Mouse (Mus musculus): ENCODE results near the gene Gm28036. TPM values are rescaled to one million over a fixed set of nuclear protein-coding genes. Genes with fewer than 3 reads are reported as not detected.

Gene Gm28036
- total RNA-seq, 1 experiment: 23.0 TPM

- TF ChIP-seq CHD2 (IDR thresholded peaks at IDR 0.05; ENCODE audit: low read depth, low read length) (no peak), MAFK (IDR thresholded peaks at IDR 0.05; ENCODE audit: insufficient read depth, low read depth, low read length) (no peak), ZNF384 (IDR thresholded peaks at IDR 0.05; ENCODE audit: low read depth, low read length) (no peak), ZC3H11A (IDR thresholded peaks at IDR 0.05; ENCODE audit: borderline replicate concordance, low read depth, low read length) (no peak)
- in situ Hi-C loops (cut with MboI; ENCODE audit: low sequenced_read_pairs in 2 of 2, unreplicated experiment in 2 of 2): no loop called here
These were observed 35.0 kb downstream of the Gm28036 start for GRCm38 (mm10) chr2:156091926-156092325.

GRCm38 (mm10) chr2:156089799-156090198 lies 37.1 kb downstream of the Gm28036 start:
- H3K4me1 ChIP-seq (ENCODE audit: control insufficient read depth in 2 of 2, insufficient read depth in 2 of 2, low read length in 2 of 2, poor library complexity in 1 of 2): no peaks in the 10 kb centered on the region
- in situ Hi-C loops (cut with MboI; ENCODE audit: low sequenced_read_pairs in 2 of 2, unreplicated experiment in 2 of 2): no loop called here
- TF ChIP-seq ZC3H11A (IDR thresholded peaks at IDR 0.05; ENCODE audit: borderline replicate concordance, low read depth, low read length) (no peak), CHD2 (IDR thresholded peaks at IDR 0.05; ENCODE audit: low read depth, low read length) (no peak)
- peaks cover 6% of the 10 kb centered on the region for H3K36me3 ChIP-seq (ENCODE audit: control insufficient read depth, insufficient read depth, low read length, poor library complexity, severe bottlenecking)
- no peak for DNase-seq (ENCODE audit: low read depth, low spot score)
- no peak overlapping the region for H3K4me3 ChIP-seq (ENCODE audit: insufficient read depth in 1 of 2, low read depth in 1 of 2, low read length in 2 of 2, poor library complexity in 1 of 2, severe bottlenecking in 1 of 2)
- H3K9ac ChIP-seq (ENCODE audit: insufficient read depth, low read depth, low read length, poor library complexity, severe bottlenecking): no peak overlapping the region
- no peaks in the 10 kb centered on the region for H3K9me3 ChIP-seq (ENCODE audit: control insufficient read depth, insufficient read depth, low read depth, low read length)
- no peak overlapping the region for H3K27ac ChIP-seq (ENCODE audit: insufficient read depth, low read depth, low read length, poor library complexity, severe bottlenecking)

More at GRCm38 (mm10) chr2:156091926-156092325, 35.0 kb downstream of the Gm28036 start:
- Histone ChIP-seq H3K4me1 (ENCODE audit: control insufficient read depth in 2 of 2, insufficient read depth in 2 of 2, low read length in 2 of 2, poor library complexity in 1 of 2) (no peaks in the 10 kb centered on the region), H3K9ac (ENCODE audit: insufficient read depth, low read depth, low read length, poor library complexity, severe bottlenecking) (no peak overlapping the region), H3K4me3 (ENCODE audit: insufficient read depth in 1 of 2, low read depth in 1 of 2, low read length in 2 of 2, poor library complexity in 1 of 2, severe bottlenecking in 1 of 2) (no peak overlapping the region), H3K9me3 (ENCODE audit: control insufficient read depth, insufficient read depth, low read depth, low read length) (no peaks in the 10 kb centered on the region), H3K27ac (ENCODE audit: insufficient read depth, low read depth, low read length, poor library complexity, severe bottlenecking) (no peak overlapping the region), H3K36me3 (ENCODE audit: control insufficient read depth, insufficient read depth, low read length, poor library complexity, severe bottlenecking) (peaks cover 16% of the 10 kb centered on the region)
- no peak for DNase-seq (ENCODE audit: low read depth, low spot score)

GRCm38 (mm10) chr2:156087391-156088110 lies 39.3 kb downstream of the Gm28036 start:
- H3K36me3 ChIP-seq (ENCODE audit: control insufficient read depth, insufficient read depth, low read length, poor library complexity, severe bottlenecking): peaks cover 6% of the 10 kb centered on the region; the same call in 1 of the 2 replicates
- in situ Hi-C loops (cut with MboI; ENCODE audit: low sequenced_read_pairs in 2 of 2, unreplicated experiment in 2 of 2): no loop called here
- TF ChIP-seq ZC3H11A (IDR thresholded peaks at IDR 0.05; ENCODE audit: borderline replicate concordance, low read depth, low read length) (no peak), MAFK (IDR thresholded peaks at IDR 0.05; ENCODE audit: insufficient read depth, low read depth, low read length) (no peak), CHD2 (IDR thresholded peaks at IDR 0.05; ENCODE audit: low read depth, low read length) (no peak), ZNF384 (IDR thresholded peaks at IDR 0.05; ENCODE audit: low read depth, low read length) (no peak), HCFC1 (IDR thresholded peaks at IDR 0.05; ENCODE audit: borderline replicate concordance, insufficient read depth, low read length) (no peak)

GRCm38 (mm10) chr2:156084541-156084940 lies 42.4 kb downstream of the Gm28036 start:
- in situ Hi-C loops (cut with MboI; ENCODE audit: low sequenced_read_pairs in 2 of 2, unreplicated experiment in 2 of 2): no loop called here
- Histone ChIP-seq H3K27ac (ENCODE audit: insufficient read depth, low read depth, low read length, poor library complexity, severe bottlenecking) (no peak overlapping the region), H3K36me3 (ENCODE audit: control insufficient read depth, insufficient read depth, low read length, poor library complexity, severe bottlenecking) (peaks cover 3% of the 10 kb centered on the region; the same call in 1 of the 2 replicates), H3K9me3 (ENCODE audit: control insufficient read depth, insufficient read depth, low read depth, low read length) (no peaks in the 10 kb centered on the region), H3K4me3 (ENCODE audit: insufficient read depth in 1 of 2, low read depth in 1 of 2, low read length in 2 of 2, poor library complexity in 1 of 2, severe bottlenecking in 1 of 2) (no peak overlapping the region), H3K4me1 (ENCODE audit: control insufficient read depth in 2 of 2, insufficient read depth in 2 of 2, low read length in 2 of 2, poor library complexity in 1 of 2) (0 out of 4 replicates have a peak, but pooled peaks cover 0 to 1% of the 10 kb centered on the region in 2 experiments), H3K9ac (ENCODE audit: insufficient read depth, low read depth, low read length, poor library complexity, severe bottlenecking) (no peak overlapping the region)
- DNase-seq (ENCODE audit: low read depth, low spot score): no peak
- TF ChIP-seq ZNF384 (IDR thresholded peaks at IDR 0.05; ENCODE audit: low read depth, low read length) (no peak), HCFC1 (IDR thresholded peaks at IDR 0.05; ENCODE audit: borderline replicate concordance, insufficient read depth, low read length) (no peak), ZC3H11A (IDR thresholded peaks at IDR 0.05; ENCODE audit: borderline replicate concordance, low read depth, low read length) (no peak), CHD2 (IDR thresholded peaks at IDR 0.05; ENCODE audit: low read depth, low read length) (no peak), MAFK (IDR thresholded peaks at IDR 0.05; ENCODE audit: insufficient read depth, low read depth, low read length) (no peak)

More at GRCm38 (mm10) chr2:156087391-156088110, 39.3 kb downstream of the Gm28036 start:
- no peaks in the 10 kb centered on the region for H3K4me1 ChIP-seq (ENCODE audit: control insufficient read depth in 2 of 2, insufficient read depth in 2 of 2, low read length in 2 of 2, poor library complexity in 1 of 2)
- H3K9me3 ChIP-seq (ENCODE audit: control insufficient read depth, insufficient read depth, low read depth, low read length): no peaks in the 10 kb centered on the region
- no peak overlapping the region for H3K4me3 ChIP-seq (ENCODE audit: insufficient read depth in 1 of 2, low read depth in 1 of 2, low read length in 2 of 2, poor library complexity in 1 of 2, severe bottlenecking in 1 of 2)
- H3K27ac ChIP-seq (ENCODE audit: insufficient read depth, low read depth, low read length, poor library complexity, severe bottlenecking): no peak overlapping the region
- no peak for DNase-seq (ENCODE audit: low read depth, low spot score)
- no peak overlapping the region for H3K9ac ChIP-seq (ENCODE audit: insufficient read depth, low read depth, low read length, poor library complexity, severe bottlenecking)

Measured in ES-E14 (cell line).